Mouse (Mus musculus) ES-Bruce4 (cell line): Measurements from ENCODE around the gene Ablim2. TPM values are rescaled to one million over a fixed set of nuclear protein-coding genes. Genes with fewer than 3 reads are reported as not detected.

Source experiments
- H3K27ac ChIP-seq: 2 replicates; pipeline ENCODE4 v1.5.1; 2012; ENCODE audit warnings: low read length, inconsistent platforms; ENCODE audit not compliant: insufficient read depth
- H3K27me3 ChIP-seq: 2 replicates; pipeline ENCODE4 v1.6.1; 2012; ENCODE audit warnings: mild to moderate bottlenecking, low read length, inconsistent platforms; ENCODE audit not compliant: control insufficient read depth, poor library complexity, insufficient read depth, severe bottlenecking
- H3K36me3 ChIP-seq: 2 replicates; pipeline ENCODE4 v1.6.1; 2012; ENCODE audit warnings: inconsistent platforms, mild to moderate bottlenecking, low read length, moderate library complexity; ENCODE audit not compliant: control insufficient read depth, poor library complexity, insufficient read depth, severe bottlenecking
- H3K4me1 ChIP-seq: one replicate; pipeline ENCODE4 v1.8.1; 2011; ENCODE audit warnings: low read length; ENCODE audit not compliant: control insufficient read depth, insufficient read depth
- H3K4me3 ChIP-seq: 2 replicates; pipeline ENCODE4 v1.5.1; 2011; ENCODE audit warnings: low read depth, mild to moderate bottlenecking, low read length
- H3K9ac ChIP-seq: 2 replicates; pipeline ENCODE4 v1.6.1; 2012; ENCODE audit warnings: low read depth, mild to moderate bottlenecking, inconsistent platforms; ENCODE audit not compliant: poor library complexity, severe bottlenecking
- H3K9me3 ChIP-seq: replicated peaks from 2 replicates; pipeline ENCODE4 v1.6.1; 2012; ENCODE audit warnings: mild to moderate bottlenecking, low read length, inconsistent platforms; ENCODE audit not compliant: control insufficient read depth, poor library complexity, insufficient read depth, severe bottlenecking
- CTCF ChIP-seq: IDR thresholded peaks from one replicate; pipeline ENCODE4 v1.8.1; 2011; ENCODE audit warnings: low read depth, low read length
- EP300 ChIP-seq: IDR thresholded peaks from 2 replicates; pipeline ENCODE4 v1.6.1; 2011; ENCODE audit warnings: low read depth, low read length; ENCODE audit not compliant: insufficient read depth
- POLR2A ChIP-seq: IDR thresholded peaks from one replicate; pipeline ENCODE4 v1.8.1; 2011; ENCODE audit warnings: low read length; ENCODE audit not compliant: insufficient read depth
- polyA plus RNA-seq: library from polyadenylated mRNA; stranded (reverse); fragments of >200 nt; gene quantifications from 2 replicates; pipeline ENCODE4 v1.2.4, GENCODE M21; 2011; ENCODE audit warnings: low read depth; ENCODE audit not compliant: missing spikeins, insufficient read depth, insufficient read length

Ablim2 gene
- polyA plus RNA-seq, 1 experiment, result 6.1 TPM

- Histone ChIP-seq H3K36me3 (no peaks in the 10 kb centered on the region), H3K4me3 (no peak overlapping the region), H3K27ac (no peak overlapping the region), H3K9ac (no peak overlapping the region), H3K27me3 (no peaks in the 10 kb centered on the region), H3K9me3 (no peaks in the 10 kb centered on the region), H3K4me1 (no peaks in the 10 kb centered on the region)
- TF ChIP-seq CTCF, result no peak
Observed at GRCm38 (mm10) chr5:35890985-35891730, 133.5 kb downstream of the Ablim2 start.

GRCm38 (mm10) chr5:35892363-35892762 lies 134.7 kb downstream of the Ablim2 start:
- no peaks in the 10 kb centered on the region for H3K4me1 ChIP-seq
- no peak for TF ChIP-seq EP300
- no peak for TF ChIP-seq CTCF
- no peak for TF ChIP-seq POLR2A
- H3K9ac ChIP-seq, result no peak overlapping the region
- no peak overlapping the region for H3K27ac ChIP-seq
- no peaks in the 10 kb centered on the region for H3K27me3 ChIP-seq
- no peaks in the 10 kb centered on the region for H3K36me3 ChIP-seq
- H3K4me3 ChIP-seq, result no peak overlapping the region
- no peaks in the 10 kb centered on the region for H3K9me3 ChIP-seq

GRCm38 (mm10) chr5:35893093-35893804 lies 135.6 kb downstream of the Ablim2 start, which contains the start of gene Afap1:
TSS of gene Afap1 (plus strand) at chr5:35893319.
- TF ChIP-seq POLR2A, result no peak
- TF ChIP-seq EP300, result no peak
- peak within 1 kb of the TSS; percentile 74 for H3K4me3 ChIP-seq
- H3K4me1 ChIP-seq, result no peaks in the 10 kb centered on the region
- no peaks in the 10 kb centered on the region for H3K27me3 ChIP-seq
- no peaks in the 10 kb centered on the region for H3K9me3 ChIP-seq
- peak within 1 kb of the TSS; percentile 60 for H3K9ac ChIP-seq
- H3K36me3 ChIP-seq, result no peaks in the 10 kb centered on the region
- no peak within 1 kb of the TSS for H3K27ac ChIP-seq

- H3K27me3 ChIP-seq, result no peaks in the 10 kb centered on the region
- TF ChIP-seq POLR2A, result no peak
- no peak for TF ChIP-seq CTCF
- no peak for TF ChIP-seq EP300
- no peaks in the 10 kb centered on the region for H3K36me3 ChIP-seq
- no peaks in the 10 kb centered on the region for H3K4me1 ChIP-seq
- H3K9ac ChIP-seq, result peak overlapping the region; percentile 60
- no peak overlapping the region for H3K27ac ChIP-seq
- no peaks in the 10 kb centered on the region for H3K9me3 ChIP-seq
- peak overlapping the region; percentile 74 for H3K4me3 ChIP-seq
Observed at GRCm38 (mm10) chr5:35893805-35894260, 136.2 kb downstream of the Ablim2 start.

- Histone ChIP-seq H3K27ac (no peak overlapping the region), H3K9me3 (no peaks in the 10 kb centered on the region), H3K27me3 (no peaks in the 10 kb centered on the region), H3K4me3 (peak overlapping the region; percentile 74), H3K9ac (peak overlapping the region; percentile 60), H3K4me1 (no peaks in the 10 kb centered on the region), H3K36me3 (no peaks in the 10 kb centered on the region)
- TF ChIP-seq CTCF, result no peak
- no peak for TF ChIP-seq POLR2A
- no peak for TF ChIP-seq EP300
Observed at GRCm38 (mm10) chr5:35894295-35895047, 136.8 kb downstream of the Ablim2 start.
